Mouse (Mus musculus): ENCODE measurements around the gene Slc8a2. TPM values are rescaled to one million over a fixed set of nuclear protein-coding genes. Genes with fewer than 3 reads are reported as not detected.

Gene Slc8a2
- polyA plus RNA-seq, 1 experiment from 2014 or later: 0.12 TPM

- H3K27ac ChIP-seq (replicated peaks; ENCODE audit: low read depth, low read length): no peak overlapping the region
- DNase-seq (ENCODE audit: low spot score): no peak
- H3K9me3 ChIP-seq (ENCODE audit: control insufficient read depth, low read length): no peaks in the 10 kb centered on the region
- H3K27me3 ChIP-seq (ENCODE audit: control insufficient read depth, insufficient read depth, low read length): no peaks in the 10 kb centered on the region
- H3K4me3 ChIP-seq (ENCODE audit: low read depth, low read length): no peak overlapping the region
- peaks cover 4% of the 10 kb centered on the region; the same call in 1 of the 2 replicates for H3K36me3 ChIP-seq (ENCODE audit: control insufficient read depth, insufficient read depth, low read length)
- H3K4me1 ChIP-seq (ENCODE audit: control insufficient read depth, insufficient read depth, low read length): peaks cover 10% of the 10 kb centered on the region
- H3K9ac ChIP-seq (ENCODE audit: low read length): no peak overlapping the region
- ATAC-seq (ENCODE audit: insufficient number of reproducible peaks, low FRiP score, low TSS enrichment, low read depth): no peak
- H3K4me2 ChIP-seq (ENCODE audit: low read depth, severe bottlenecking): no peak overlapping the region
- WGBS: 82% methylated on average over 7 of the region's 7 CpGs
These were observed 28.5 kb upstream of the Slc8a2 start for GRCm38 (mm10) chr7:16101081-16101480.

- H3K9me3 ChIP-seq (ENCODE audit: control insufficient read depth, low read length): no peaks in the 10 kb centered on the region
- H3K4me3 ChIP-seq (ENCODE audit: low read depth, low read length): no peak overlapping the region
- H3K27me3 ChIP-seq (ENCODE audit: control insufficient read depth, insufficient read depth, low read length): no peaks in the 10 kb centered on the region
- no peak overlapping the region for H3K9ac ChIP-seq (ENCODE audit: low read length)
- H3K27ac ChIP-seq (replicated peaks; ENCODE audit: low read depth, low read length): no peak overlapping the region
- 79% methylated on average over 15 of the region's 15 CpGs for WGBS
- H3K36me3 ChIP-seq (ENCODE audit: control insufficient read depth, insufficient read depth, low read length): peaks cover 4% of the 10 kb centered on the region; the same call in 1 of the 2 replicates
- no peak overlapping the region for H3K4me2 ChIP-seq (ENCODE audit: low read depth, severe bottlenecking)
- DNase-seq (ENCODE audit: low spot score) (no peak), ATAC-seq (ENCODE audit: insufficient number of reproducible peaks, low FRiP score, low TSS enrichment, low read depth) (no peak)
- peaks cover 10% of the 10 kb centered on the region for H3K4me1 ChIP-seq (ENCODE audit: control insufficient read depth, insufficient read depth, low read length)
These were observed 27.7 kb upstream of the Slc8a2 start for GRCm38 (mm10) chr7:16101726-16102475.

GRCm38 (mm10) chr7:16102686-16103226, 26.9 kb upstream of the Slc8a2 start:
- Histone ChIP-seq H3K4me3 (ENCODE audit: low read depth, low read length) (no peak overlapping the region), H3K9ac (ENCODE audit: low read length) (no peak overlapping the region), H3K4me1 (ENCODE audit: control insufficient read depth, insufficient read depth, low read length) (peaks cover 10% of the 10 kb centered on the region), H3K27ac (replicated peaks; ENCODE audit: low read depth, low read length) (no peak overlapping the region), H3K9me3 (ENCODE audit: control insufficient read depth, low read length) (no peaks in the 10 kb centered on the region), H3K4me2 (ENCODE audit: low read depth, severe bottlenecking) (no peak overlapping the region), H3K27me3 (ENCODE audit: control insufficient read depth, insufficient read depth, low read length) (no peaks in the 10 kb centered on the region), H3K36me3 (ENCODE audit: control insufficient read depth, insufficient read depth, low read length) (peaks cover 4% of the 10 kb centered on the region; the same call in 1 of the 2 replicates)
- DNase-seq (ENCODE audit: low spot score) (no peak), ATAC-seq (ENCODE audit: insufficient number of reproducible peaks, low FRiP score, low TSS enrichment, low read depth) (no peak)
- 95% methylated on average over 5 of the region's 5 CpGs for WGBS

- DNase-seq (ENCODE audit: low spot score): no peak
- Histone ChIP-seq H3K27me3 (ENCODE audit: control insufficient read depth, insufficient read depth, low read length) (no peaks in the 10 kb centered on the region), H3K9ac (ENCODE audit: low read length) (no peak overlapping the region), H3K4me3 (ENCODE audit: low read depth, low read length) (no peak overlapping the region), H3K9me3 (ENCODE audit: control insufficient read depth, low read length) (no peaks in the 10 kb centered on the region), H3K4me1 (ENCODE audit: control insufficient read depth, insufficient read depth, low read length) (peaks cover 10% of the 10 kb centered on the region), H3K4me2 (ENCODE audit: low read depth, severe bottlenecking) (no peak overlapping the region), H3K36me3 (ENCODE audit: control insufficient read depth, insufficient read depth, low read length) (peaks cover 12% of the 10 kb centered on the region), H3K27ac (replicated peaks; ENCODE audit: low read depth, low read length) (no peak overlapping the region)
- ATAC-seq (ENCODE audit: insufficient number of reproducible peaks, low FRiP score, low TSS enrichment, low read depth): no peak
- WGBS: 73% methylated on average over 6 of the region's 6 CpGs
These were observed 25.9 kb upstream of the Slc8a2 start for GRCm38 (mm10) chr7:16103760-16104159.

- no peak overlapping the region for H3K4me3 ChIP-seq (ENCODE audit: low read depth, low read length)
- no peaks in the 10 kb centered on the region for H3K27me3 ChIP-seq (ENCODE audit: control insufficient read depth, insufficient read depth, low read length)
- DNase-seq (ENCODE audit: low spot score): no peak
- H3K4me1 ChIP-seq (ENCODE audit: control insufficient read depth, insufficient read depth, low read length): peaks cover under 1% of the 10 kb centered on the region
- peaks cover 16% of the 10 kb centered on the region for H3K36me3 ChIP-seq (ENCODE audit: control insufficient read depth, insufficient read depth, low read length)
- no peak for ATAC-seq (ENCODE audit: insufficient number of reproducible peaks, low FRiP score, low TSS enrichment, low read depth)
- WGBS: 90% methylated on average over 7 of the region's 7 CpGs
- H3K4me2 ChIP-seq (ENCODE audit: low read depth, severe bottlenecking): no peak overlapping the region
- H3K9me3 ChIP-seq (ENCODE audit: control insufficient read depth, low read length): no peaks in the 10 kb centered on the region
- no peak overlapping the region for H3K9ac ChIP-seq (ENCODE audit: low read length)
- H3K27ac ChIP-seq (replicated peaks; ENCODE audit: low read depth, low read length): no peak overlapping the region
These were observed 24.8 kb upstream of the Slc8a2 start for GRCm38 (mm10) chr7:16104611-16105388.

- Histone ChIP-seq H3K27me3 (ENCODE audit: control insufficient read depth, insufficient read depth, low read length) (no peaks in the 10 kb centered on the region), H3K27ac (replicated peaks; ENCODE audit: low read depth, low read length) (no peak overlapping the region), H3K36me3 (ENCODE audit: control insufficient read depth, insufficient read depth, low read length) (peaks cover 22% of the 10 kb centered on the region), H3K4me3 (ENCODE audit: low read depth, low read length) (no peak overlapping the region), H3K4me2 (ENCODE audit: low read depth, severe bottlenecking) (no peak overlapping the region), H3K9ac (ENCODE audit: low read length) (no peak overlapping the region), H3K4me1 (ENCODE audit: control insufficient read depth, insufficient read depth, low read length) (no peaks in the 10 kb centered on the region), H3K9me3 (ENCODE audit: control insufficient read depth, low read length) (no peaks in the 10 kb centered on the region)
- 86% methylated on average over 9 of the region's 9 CpGs for WGBS
- ATAC-seq (ENCODE audit: insufficient number of reproducible peaks, low FRiP score, low TSS enrichment, low read depth) (no peak), DNase-seq (ENCODE audit: low spot score) (no peak)
These were observed 20.6 kb upstream of the Slc8a2 start for GRCm38 (mm10) chr7:16108886-16109542.

- Histone ChIP-seq H3K4me3 (ENCODE audit: low read depth, low read length) (no peak overlapping the region), H3K27ac (replicated peaks; ENCODE audit: low read depth, low read length) (no peak overlapping the region), H3K27me3 (ENCODE audit: control insufficient read depth, insufficient read depth, low read length) (no peaks in the 10 kb centered on the region), H3K4me1 (ENCODE audit: control insufficient read depth, insufficient read depth, low read length) (no peaks in the 10 kb centered on the region), H3K9me3 (ENCODE audit: control insufficient read depth, low read length) (no peaks in the 10 kb centered on the region), H3K36me3 (ENCODE audit: control insufficient read depth, insufficient read depth, low read length) (peaks cover 24% of the 10 kb centered on the region), H3K9ac (ENCODE audit: low read length) (no peak overlapping the region), H3K4me2 (ENCODE audit: low read depth, severe bottlenecking) (no peak overlapping the region)
- DNase-seq (ENCODE audit: low spot score): no peak
- WGBS: 91% methylated on average over 8 of the region's 8 CpGs
- ATAC-seq (ENCODE audit: insufficient number of reproducible peaks, low FRiP score, low TSS enrichment, low read depth): no peak
These were observed 19.5 kb upstream of the Slc8a2 start for GRCm38 (mm10) chr7:16110158-16110557.
